Mouse (Mus musculus) embryonic facial prominence, embryonic 11.5 days (tissue): ENCODE measurements at regions not wholly inside any gene's neighbourhood (a gene's known extent, or its start where the extent isn't known, plus 50 kb on each side); places are given as distances from the start of the nearest gene placed in this dataset.

Experiments
- ATAC-seq: fragments of 200-750 bp; cut with Nextera tagmentation; replicated peaks from 2 replicates; pipeline ENCODE4 v1.8.0; 2017; ENCODE audit warnings: low read depth; ENCODE audit not compliant: insufficient number of reproducible peaks, low FRiP score, low TSS enrichment
- DNase-seq: peaks from one replicate; pipeline ENCODE4 v3.0.0-alpha.2; 2015; ENCODE audit warnings: low spot score
- H3K27ac ChIP-seq: fragments of 300-500 bp; sonication (generic); replicated peaks from 2 replicates; pipeline ENCODE4 v1.5.1; 2014; ENCODE audit warnings: mild to moderate bottlenecking, low read depth, low read length, control low read depth
- H3K27me3 ChIP-seq: fragments of 300-500 bp; sonication (generic); 2 replicates; pipeline ENCODE4 v1.6.1; 2014; ENCODE audit warnings: mild to moderate bottlenecking, low read length, moderate library complexity, mixed read lengths; ENCODE audit not compliant: control insufficient read depth, insufficient read depth
- H3K36me3 ChIP-seq: fragments of 300-500 bp; sonication (generic); replicated peaks from 2 replicates; pipeline ENCODE4 v1.6.1; 2014; ENCODE audit warnings: low read depth, mild to moderate bottlenecking, low read length, moderate library complexity, mixed read lengths; ENCODE audit not compliant: control insufficient read depth, insufficient read depth
- H3K4me1 ChIP-seq: fragments of 300-500 bp; sonication (generic); 2 replicates; pipeline ENCODE4 v1.6.1; 2014; ENCODE audit warnings: low read length, mixed read lengths; ENCODE audit not compliant: control insufficient read depth, insufficient read depth
- H3K4me2 ChIP-seq: fragments of 300-500 bp; sonication (generic); 2 replicates; pipeline ENCODE4 v1.6.1; 2014; ENCODE audit warnings: low read depth, mild to moderate bottlenecking, control low read depth, low read length, moderate library complexity
- H3K4me3 ChIP-seq: fragments of 300-500 bp; sonication (generic); 2 replicates; pipeline ENCODE4 v1.5.1; 2014; ENCODE audit warnings: low read depth, low read length, control low read depth
- H3K9ac ChIP-seq: fragments of 300-500 bp; sonication (generic); replicated peaks from 2 replicates; pipeline ENCODE4 v1.6.1; 2014; ENCODE audit warnings: mild to moderate bottlenecking, control low read depth, low read length
- H3K9me3 ChIP-seq: fragments of 300-500 bp; sonication (generic); replicated peaks from 2 replicates; pipeline ENCODE4 v1.6.1; 2016; ENCODE audit warnings: mild to moderate bottlenecking, low read length, inconsistent platforms, mixed read lengths; ENCODE audit not compliant: control insufficient read depth
- WGBS: fragments of 180-500 bp; shearing (Covaris S2); extraction: QIAGEN DNeasy Blood & Tissue Kit; methylation state at CpG from one replicate; pipeline ENCODE4 v1.1.7; 2014; 5-methylcytosine and 5-hydroxymethylcytosine counted together

DNA sequence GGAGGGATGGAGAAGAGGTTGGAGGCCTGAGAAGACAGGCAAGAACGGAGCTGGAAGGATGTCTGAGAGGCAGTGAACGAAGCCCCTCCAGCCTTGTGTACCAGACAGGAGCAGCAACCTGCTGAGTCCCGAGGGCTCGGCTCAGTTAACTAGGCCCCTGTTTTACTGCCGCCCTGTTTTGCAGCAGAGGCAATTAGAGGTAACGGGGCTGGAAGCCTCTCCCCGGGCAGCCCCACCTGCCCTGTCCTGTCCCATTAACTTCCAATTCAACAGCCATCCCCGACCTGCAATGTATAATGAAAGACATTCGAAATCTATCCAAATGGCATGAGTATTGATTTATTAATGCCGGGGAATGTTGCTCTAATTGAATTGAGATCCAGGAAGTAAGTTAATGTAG, 70.5 kb upstream of the Runx3 start:
- Histone ChIP-seq H3K36me3 (no peaks in the 10 kb centered on the region), H3K9ac (no peak overlapping the region), H3K4me3 (no peak overlapping the region), H3K4me1 (no peaks in the 10 kb centered on the region), H3K27me3 (no peaks in the 10 kb centered on the region), H3K4me2 (no peak overlapping the region), H3K9me3 (no peaks in the 10 kb centered on the region), H3K27ac (no peak overlapping the region)
- ATAC-seq (no peak), DNase-seq (no peak)
- 48% methylated on average over 10 of the region's 10 CpGs for WGBS

DNA sequence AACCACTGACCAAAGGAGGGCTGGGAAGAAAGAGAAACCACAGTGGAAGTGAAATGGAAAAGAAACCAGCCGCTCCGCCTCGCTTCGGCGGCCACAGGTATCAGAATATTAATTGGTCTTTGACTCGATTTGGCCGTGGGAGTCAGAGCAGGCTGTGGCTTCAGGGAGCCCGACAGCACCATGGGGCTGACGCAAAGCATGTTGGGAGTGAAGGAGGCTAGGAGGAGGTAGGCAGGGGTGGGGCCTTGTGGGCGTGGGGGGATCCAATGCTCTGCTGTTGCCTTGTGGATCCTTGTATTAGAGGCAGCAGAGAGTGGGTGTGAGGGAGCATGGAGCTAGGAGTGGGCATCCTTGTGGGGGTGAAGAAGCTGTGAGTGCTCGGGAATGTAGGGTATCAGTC, 69.0 kb upstream of the Runx3 start:
- H3K36me3 ChIP-seq, result no peaks in the 10 kb centered on the region
- H3K27me3 ChIP-seq, result no peaks in the 10 kb centered on the region
- no peaks in the 10 kb centered on the region for H3K9me3 ChIP-seq
- no peak overlapping the region for H3K4me3 ChIP-seq
- no peaks in the 10 kb centered on the region for H3K4me1 ChIP-seq
- no peak overlapping the region for H3K9ac ChIP-seq
- no peak overlapping the region for H3K27ac ChIP-seq
- no peak for DNase-seq
- no peak overlapping the region for H3K4me2 ChIP-seq
- WGBS, result 78% methylated on average over 11 of the region's 11 CpGs
- no peak for ATAC-seq

DNA sequence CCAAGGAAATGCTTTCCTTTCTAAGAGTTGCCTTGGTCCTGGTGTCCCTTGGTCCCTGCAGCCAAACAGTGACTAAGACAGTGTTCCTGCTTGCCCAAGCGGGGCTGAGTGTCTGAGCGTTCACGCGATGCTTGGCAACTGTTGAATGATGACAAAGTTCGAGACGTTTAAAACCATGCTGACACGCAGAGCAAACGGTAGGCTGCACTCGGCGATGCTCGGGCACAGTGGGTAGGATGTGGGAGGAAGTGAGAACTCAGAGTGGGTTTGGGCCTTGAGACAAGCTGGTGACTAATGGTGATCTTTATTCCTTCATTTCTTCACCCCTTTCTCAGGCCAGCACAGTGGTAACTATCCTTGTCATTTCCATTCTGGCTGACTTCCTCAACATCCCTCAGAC, 66.9 kb upstream of the Runx3 start:
- Histone ChIP-seq H3K9me3 (no peaks in the 10 kb centered on the region), H3K4me1 (no peaks in the 10 kb centered on the region), H3K9ac (no peak overlapping the region), H3K27ac (no peak overlapping the region), H3K4me3 (no peak overlapping the region), H3K36me3 (no peaks in the 10 kb centered on the region), H3K4me2 (no peak overlapping the region), H3K27me3 (no peaks in the 10 kb centered on the region)
- DNase-seq, result no peak
- WGBS, result 93% methylated on average over 11 of the region's 11 CpGs
- no peak for ATAC-seq

DNA sequence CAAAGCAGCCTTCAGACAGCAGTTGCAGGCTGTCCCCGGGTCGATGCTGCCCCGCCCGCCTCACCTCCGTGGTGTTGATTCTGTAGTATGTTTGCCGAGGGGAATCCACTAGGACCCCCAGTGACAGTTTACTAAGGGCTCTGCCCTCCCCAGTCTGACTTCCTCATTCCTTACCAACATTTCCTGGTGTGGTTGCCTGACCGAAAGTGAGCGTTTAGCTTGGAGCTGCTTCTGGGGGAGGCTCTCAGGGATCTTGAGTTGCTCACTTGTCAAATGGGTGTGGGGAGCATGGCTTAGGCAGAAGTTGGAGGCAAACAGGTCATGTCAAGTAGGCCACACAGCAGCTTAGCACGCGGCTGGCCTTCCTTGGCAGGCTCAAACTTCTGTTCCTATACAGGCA, 66.1 kb upstream of the Runx3 start:
- Histone ChIP-seq H3K4me2 (no peak overlapping the region), H3K4me1 (no peaks in the 10 kb centered on the region), H3K9ac (no peak overlapping the region), H3K4me3 (no peak overlapping the region), H3K27ac (no peak overlapping the region), H3K36me3 (no peaks in the 10 kb centered on the region), H3K9me3 (no peaks in the 10 kb centered on the region), H3K27me3 (no peaks in the 10 kb centered on the region)
- ATAC-seq, result no peak
- no peak for DNase-seq
- 82% methylated on average over 10 of the region's 10 CpGs for WGBS

DNA sequence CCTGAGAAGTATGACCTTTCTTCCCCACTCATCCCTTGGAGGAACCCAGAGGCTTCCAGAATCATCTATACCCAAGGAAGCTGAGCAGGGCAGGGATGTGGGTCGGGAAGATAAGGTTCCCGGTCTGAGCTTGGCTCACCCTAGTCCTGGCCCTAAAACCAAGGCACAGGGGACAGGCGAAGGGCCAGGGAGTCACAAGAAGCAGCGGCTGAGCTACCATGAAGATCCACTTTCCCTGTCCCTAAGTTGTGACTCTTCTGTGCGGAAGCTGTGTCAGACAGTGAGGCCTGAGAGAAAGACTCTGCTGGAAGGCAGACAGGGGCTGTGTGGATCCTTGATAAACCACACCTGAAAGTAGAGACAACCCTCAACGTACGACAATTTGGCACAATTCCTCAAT, 64.1 kb upstream of the Runx3 start:
- DNase-seq (no peak), ATAC-seq (no peak)
- Histone ChIP-seq H3K27me3 (no peaks in the 10 kb centered on the region), H3K4me2 (no peak overlapping the region), H3K4me1 (no peaks in the 10 kb centered on the region), H3K27ac (no peak overlapping the region), H3K9me3 (no peaks in the 10 kb centered on the region), H3K4me3 (no peak overlapping the region), H3K9ac (no peak overlapping the region), H3K36me3 (no peaks in the 10 kb centered on the region)
- 92% methylated on average over 7 of the region's 7 CpGs for WGBS

DNA sequence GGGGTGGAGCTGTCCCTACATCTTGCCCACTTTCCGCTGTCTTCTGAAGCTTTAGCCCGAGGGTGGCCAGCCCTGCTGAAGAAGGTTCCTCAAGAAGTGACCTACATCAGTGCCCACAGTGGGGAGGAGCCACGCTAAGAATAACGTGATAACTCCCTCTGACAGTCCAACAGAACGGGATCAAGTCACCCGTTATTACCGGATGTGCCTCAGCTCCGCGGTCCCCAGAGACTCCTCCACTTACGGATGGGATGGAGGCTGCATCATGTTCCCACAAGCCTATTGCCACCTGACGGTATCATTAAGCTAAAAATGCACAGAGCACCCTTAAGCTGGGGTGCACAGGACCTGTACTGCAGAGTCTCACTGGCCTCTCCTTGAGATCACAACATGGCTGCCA, 63.2 kb upstream of the Runx3 start:
- Histone ChIP-seq H3K9ac (no peak overlapping the region), H3K27me3 (no peaks in the 10 kb centered on the region), H3K36me3 (no peaks in the 10 kb centered on the region), H3K4me3 (no peak overlapping the region), H3K4me2 (no peak overlapping the region), H3K4me1 (no peaks in the 10 kb centered on the region), H3K9me3 (no peaks in the 10 kb centered on the region), H3K27ac (no peak overlapping the region)
- WGBS, result 85% methylated on average over 11 of the region's 11 CpGs
- ATAC-seq, result no peak
- DNase-seq, result no peak

DNA sequence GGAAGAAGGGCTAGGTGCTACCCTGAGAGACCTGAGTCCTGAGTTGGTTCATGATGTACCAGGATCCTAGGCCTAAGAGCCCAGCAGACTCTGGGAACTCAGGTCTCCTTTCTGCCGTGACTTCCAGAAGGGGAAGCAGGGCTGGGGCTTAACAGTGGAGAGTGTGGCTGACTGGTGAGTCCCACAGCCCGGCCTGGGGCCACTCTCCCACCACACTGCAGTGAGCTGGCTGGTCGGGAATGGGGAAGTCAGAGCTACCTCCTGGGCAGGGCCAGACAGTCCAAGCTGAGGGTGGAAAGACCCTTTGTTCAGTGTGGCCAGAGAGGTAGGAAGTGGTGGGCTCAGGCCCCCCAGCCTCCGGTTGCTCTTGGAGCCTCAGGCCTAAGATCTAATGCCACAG, 61.6 kb upstream of the Runx3 start:
- H3K36me3 ChIP-seq, result no peaks in the 10 kb centered on the region
- H3K9me3 ChIP-seq, result no peaks in the 10 kb centered on the region
- DNase-seq (no peak), ATAC-seq (0 out of 2 replicates have a peak, but pooled peaks have one; percentile 47)
- H3K27me3 ChIP-seq, result no peaks in the 10 kb centered on the region
- 64% methylated on average over 4 of the region's 4 CpGs for WGBS
- no peak overlapping the region for H3K27ac ChIP-seq
- no peak overlapping the region for H3K9ac ChIP-seq
- H3K4me2 ChIP-seq, result no peak overlapping the region
- H3K4me3 ChIP-seq, result no peak overlapping the region
- H3K4me1 ChIP-seq, result no peaks in the 10 kb centered on the region

DNA sequence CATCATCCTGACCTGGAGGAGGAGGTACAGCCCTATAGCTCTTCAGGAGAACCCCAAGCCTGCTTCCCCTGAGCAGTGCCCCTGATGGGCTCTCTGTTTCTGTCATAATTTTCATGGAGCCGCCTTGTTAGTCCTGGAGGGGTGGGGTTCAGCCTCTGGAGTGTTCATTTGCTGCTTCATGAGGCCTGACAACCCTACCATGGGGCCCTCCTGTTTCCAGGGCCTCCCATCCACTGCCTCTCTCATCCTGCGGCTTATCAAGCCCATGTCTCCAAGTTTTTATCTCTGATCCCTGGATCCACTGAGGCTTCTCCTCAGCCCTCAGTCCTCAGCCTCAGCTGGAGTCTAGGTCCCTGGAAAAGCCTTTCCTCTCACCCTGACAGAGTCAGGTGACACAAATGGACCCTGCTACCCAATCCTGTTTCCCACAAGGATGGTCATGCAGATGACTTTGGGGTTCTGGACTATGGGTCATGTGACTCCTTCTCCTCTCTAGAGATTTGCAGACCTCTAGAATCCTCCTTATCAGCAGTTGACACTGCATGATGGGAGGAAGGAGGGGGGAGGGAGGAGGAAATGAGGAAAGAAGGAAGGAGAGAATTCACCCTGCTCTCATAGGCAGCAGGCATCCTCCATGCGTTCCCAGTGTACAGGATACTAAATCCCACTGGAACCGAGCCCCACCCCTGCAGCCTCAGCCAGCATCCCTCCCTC, 59.3 kb upstream of the Runx3 start:
- Histone ChIP-seq H3K36me3 (no peaks in the 10 kb centered on the region; the same call in 1 of the 2 replicates), H3K9ac (no peak overlapping the region), H3K4me1 (no peaks in the 10 kb centered on the region), H3K9me3 (no peaks in the 10 kb centered on the region), H3K4me3 (no peak overlapping the region), H3K4me2 (no peak overlapping the region), H3K27ac (no peak overlapping the region), H3K27me3 (no peaks in the 10 kb centered on the region)
- no peak for DNase-seq
- 61% methylated on average over 4 of the region's 4 CpGs for WGBS
- no peak for ATAC-seq
